Mouse (Mus musculus): ENCODE data around the gene Chst11.

Chst11 gene

DNA sequence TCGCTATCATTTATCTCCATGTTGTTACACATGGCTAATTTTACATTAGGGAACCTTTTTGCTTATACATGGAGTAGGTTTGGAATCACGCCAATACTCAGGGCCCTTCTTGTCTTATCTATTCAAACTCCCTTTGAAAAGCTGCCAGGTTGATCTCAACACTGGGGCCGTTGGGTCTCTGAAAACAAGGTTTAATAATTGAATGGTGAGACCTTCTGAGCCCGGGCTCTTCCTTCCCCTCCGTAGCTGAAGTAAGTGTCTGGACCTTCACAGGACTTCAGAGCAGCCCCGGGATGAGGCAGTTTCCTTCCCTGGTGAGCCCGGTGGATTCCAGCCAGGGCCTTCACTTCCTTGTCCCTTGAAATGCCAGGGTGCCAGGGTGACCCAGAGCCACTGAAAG, 5.6 kb downstream of the Chst11 start:
- in situ Hi-C loops (cut with MseI, MboI) = no loop called here

- in situ Hi-C loops (cut with MseI, MboI) = no loop called here
Observed at GRCm38 (mm10) chr10:82991756-82992519, 6.6 kb downstream of the Chst11 start.

DNA sequence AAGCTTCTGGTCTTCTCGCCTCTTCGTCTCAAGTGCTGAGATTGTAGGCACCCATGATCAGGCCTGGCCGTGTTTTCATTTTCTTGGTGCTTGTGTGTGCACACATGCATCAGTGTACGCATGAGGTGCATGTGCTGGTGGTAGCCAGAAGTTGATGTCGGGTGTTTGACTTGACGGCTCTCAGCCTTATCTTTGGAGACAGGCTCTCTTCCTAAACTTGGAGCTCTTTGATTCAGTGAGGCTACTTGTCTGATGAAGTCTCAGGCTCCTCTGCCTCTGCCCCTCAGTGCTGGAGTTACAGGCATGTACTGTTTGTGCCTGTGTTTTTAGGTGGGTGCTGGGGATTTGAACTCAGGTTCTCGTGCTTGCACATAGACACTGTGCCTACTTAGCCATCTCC, 9.0 kb downstream of the Chst11 start:
- in situ Hi-C loops (cut with MseI, MboI) = no loop called here

DNA sequence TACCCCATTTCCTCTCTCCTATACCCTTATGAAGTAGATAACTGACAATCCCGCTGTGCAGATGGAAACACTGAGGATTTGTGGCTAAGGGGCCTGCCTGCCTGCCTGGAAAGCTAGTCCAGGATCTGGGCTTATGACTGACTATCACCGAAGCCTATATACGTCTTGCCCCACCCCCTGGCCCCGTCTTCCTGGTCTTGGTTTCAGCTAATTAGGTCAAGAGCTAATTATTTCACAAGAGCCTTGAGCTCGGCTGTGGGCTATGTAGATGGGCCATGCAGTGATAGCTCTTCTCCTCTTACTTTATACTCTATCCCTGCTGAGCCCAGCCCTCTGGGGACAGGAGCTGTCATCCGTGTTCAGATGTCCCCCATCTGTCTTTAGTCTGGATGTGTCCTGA, 12.2 kb downstream of the Chst11 start:
- in situ Hi-C loops (cut with MseI, MboI) = no loop called here

DNA sequence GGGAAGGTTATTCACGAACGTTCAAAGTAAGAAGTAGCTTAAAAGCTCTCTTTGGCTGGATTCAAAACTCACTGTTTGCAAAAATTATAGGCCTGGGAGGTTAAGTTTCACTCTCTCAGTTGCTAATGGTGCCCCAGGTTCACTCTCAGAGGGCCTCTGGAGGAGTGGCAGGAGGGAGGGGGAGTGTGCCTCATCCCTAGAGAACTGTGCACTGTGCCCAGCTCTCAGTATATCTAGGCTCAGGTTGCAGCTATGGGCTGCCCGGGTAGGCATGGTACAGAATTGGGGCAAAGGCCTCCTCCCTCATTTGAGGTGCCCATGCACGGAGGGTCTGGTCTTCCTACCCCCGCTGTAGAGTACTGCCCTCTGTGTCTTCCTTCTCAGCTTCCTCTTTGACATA, 14.9 kb downstream of the Chst11 start:
- in situ Hi-C loops (cut with MseI, MboI) = no loop called here

DNA sequence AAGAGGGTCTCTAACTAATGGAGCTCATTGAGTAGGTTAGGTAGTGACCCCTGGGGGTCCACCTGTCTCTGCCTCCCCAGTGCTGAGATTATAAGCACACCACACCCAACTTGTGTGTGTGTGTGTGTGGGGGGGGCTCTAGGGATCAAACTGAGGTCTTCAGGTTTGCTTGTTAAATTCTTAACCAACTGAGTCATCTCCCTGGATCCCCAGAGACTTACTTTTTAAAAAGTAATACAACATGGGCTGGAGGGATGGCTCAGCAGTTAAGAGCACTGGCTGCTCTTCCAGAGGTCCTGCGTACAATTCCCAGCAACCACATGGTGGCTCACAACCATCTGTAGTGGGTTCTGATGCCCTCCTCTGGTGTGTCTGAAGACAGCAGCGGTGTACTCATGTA, 15.4 kb downstream of the Chst11 start:
- in situ Hi-C loops (cut with MseI, MboI) = no loop called here

DNA sequence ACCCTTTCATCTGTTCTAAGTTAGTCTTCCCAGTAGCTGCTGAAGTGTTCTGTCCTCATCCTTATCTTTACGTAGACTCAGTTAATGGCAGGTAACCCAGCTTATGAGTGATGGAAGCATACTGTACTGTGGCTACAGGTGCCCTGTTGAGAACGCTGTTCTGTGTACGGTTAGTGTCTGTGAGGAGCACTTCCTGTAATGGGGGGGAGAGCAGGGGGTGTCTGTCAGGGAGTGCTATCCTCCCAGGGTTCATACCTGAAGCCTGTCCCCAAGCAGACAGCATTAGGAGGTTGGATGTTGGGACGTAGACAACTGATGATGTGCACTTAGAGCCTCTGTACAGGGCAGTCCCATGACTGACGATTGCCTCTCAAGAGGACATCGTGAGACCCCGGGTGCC, 18.6 kb downstream of the Chst11 start:
- in situ Hi-C loops (cut with MseI, MboI) = no loop called here

DNA sequence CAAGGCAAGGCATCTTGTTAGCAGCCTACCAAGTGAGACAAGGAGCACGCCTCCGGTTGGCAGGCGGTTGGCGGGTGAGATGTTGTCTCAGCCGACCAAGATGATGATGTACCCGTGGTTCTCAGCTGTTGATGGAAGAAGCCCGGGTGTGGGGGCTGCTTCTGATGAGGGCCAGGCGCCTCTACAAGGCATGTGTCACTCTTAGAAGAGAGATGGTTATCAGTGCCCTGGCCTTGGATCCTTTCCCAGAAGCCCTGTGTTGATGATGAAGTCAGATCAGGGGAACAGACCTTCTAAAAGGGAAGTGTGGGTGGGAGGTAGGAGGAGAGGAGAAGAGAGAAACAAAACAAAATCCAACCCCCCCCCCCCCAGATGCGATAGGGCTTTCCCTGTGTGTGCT, 19.1 kb downstream of the Chst11 start:
- in situ Hi-C loops (cut with MseI, MboI) = no loop called here

DNA sequence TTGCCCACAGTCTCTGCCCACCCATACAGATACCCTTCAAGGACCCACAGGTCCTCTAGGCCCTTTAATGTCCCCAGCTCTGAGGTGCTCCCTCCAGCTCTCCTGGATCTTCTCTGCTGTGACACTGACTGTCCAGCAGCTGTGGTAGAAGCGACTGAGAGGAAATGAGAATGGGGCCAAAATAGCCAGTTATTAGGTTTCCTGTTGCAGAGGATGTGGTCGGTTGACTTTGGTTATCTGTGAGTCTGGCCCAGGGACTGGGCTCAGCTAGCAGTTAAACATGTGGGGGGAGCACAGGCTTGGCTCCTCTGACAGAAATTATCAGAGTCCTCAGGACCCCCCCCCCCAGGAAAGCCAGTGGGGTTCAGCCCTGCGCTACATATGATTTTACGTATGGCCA, 19.7 kb downstream of the Chst11 start:
- in situ Hi-C loops (cut with MseI, MboI) = no loop called here

DNA sequence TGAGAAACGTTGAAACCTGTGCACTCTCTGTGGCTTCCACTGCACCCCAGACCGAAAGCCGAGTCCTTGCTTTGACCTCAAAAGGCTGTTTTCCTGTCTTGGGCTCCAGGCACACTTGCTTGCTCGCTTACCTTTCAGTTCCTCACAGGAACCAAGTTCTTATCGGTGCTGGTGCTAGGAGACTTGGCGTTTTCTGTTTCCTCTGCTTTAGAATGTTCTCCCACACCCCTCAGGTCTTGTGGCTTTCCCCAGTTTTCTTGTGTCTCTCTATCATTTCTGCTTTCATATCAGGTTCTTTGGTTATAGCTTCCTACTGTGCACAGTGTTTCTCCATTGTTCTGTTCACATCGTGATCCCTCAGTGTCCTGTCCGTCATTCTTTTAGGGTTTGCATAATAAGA, 21.0 kb downstream of the Chst11 start:
- in situ Hi-C loops (cut with MseI, MboI) = no loop called here

GRCm38 (mm10) chr10:83013984-83014383, 28.7 kb downstream of the Chst11 start:
- in situ Hi-C loops (cut with MseI, MboI) = no loop called here

- in situ Hi-C loops (cut with MseI, MboI) = no loop called here
Observed at GRCm38 (mm10) chr10:83015919-83016318, 30.6 kb downstream of the Chst11 start.

GRCm38 (mm10) chr10:83016779-83017178, 31.5 kb downstream of the Chst11 start:
- in situ Hi-C loops (cut with MseI, MboI) = no loop called here

DNA sequence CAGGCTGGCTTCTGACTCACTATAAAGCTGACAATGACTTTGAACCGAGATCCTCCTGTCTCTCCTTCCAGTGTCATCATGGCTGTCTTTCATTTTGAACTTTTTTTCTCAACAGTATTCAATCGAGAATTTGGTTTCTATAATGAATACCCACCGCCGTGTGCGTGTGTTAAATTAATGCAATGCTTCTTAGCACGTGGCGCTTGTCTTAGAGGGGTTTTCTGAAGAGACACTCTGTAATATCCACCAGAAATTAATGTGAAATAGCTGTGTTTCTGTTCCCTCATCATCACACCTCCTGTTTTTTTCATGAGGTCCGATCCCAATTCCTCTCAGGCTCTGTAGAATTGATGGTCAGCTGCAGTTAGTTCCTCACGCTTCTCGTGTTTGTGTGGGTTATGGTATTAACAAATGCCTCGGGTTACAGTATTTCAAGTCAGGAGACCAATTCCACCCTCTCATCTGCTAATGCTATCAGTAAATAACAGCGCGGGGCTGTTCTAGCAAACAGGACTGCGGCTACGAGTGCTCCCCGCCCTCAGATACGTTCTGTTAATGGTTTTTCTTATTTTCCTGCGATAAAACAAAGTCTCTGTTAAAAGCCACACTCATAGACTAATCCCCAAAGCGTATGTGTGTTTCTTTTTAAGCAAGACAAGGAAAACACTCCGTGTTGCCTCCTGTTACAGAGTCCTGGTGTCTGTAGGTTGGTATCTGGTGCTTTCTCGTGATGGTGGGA, 32.6 kb downstream of the Chst11 start:
- in situ Hi-C loops (cut with MseI, MboI) = no loop called here

- in situ Hi-C loops (cut with MseI, MboI) = no loop called here
Observed at GRCm38 (mm10) chr10:83018521-83018920, 33.2 kb downstream of the Chst11 start.

DNA sequence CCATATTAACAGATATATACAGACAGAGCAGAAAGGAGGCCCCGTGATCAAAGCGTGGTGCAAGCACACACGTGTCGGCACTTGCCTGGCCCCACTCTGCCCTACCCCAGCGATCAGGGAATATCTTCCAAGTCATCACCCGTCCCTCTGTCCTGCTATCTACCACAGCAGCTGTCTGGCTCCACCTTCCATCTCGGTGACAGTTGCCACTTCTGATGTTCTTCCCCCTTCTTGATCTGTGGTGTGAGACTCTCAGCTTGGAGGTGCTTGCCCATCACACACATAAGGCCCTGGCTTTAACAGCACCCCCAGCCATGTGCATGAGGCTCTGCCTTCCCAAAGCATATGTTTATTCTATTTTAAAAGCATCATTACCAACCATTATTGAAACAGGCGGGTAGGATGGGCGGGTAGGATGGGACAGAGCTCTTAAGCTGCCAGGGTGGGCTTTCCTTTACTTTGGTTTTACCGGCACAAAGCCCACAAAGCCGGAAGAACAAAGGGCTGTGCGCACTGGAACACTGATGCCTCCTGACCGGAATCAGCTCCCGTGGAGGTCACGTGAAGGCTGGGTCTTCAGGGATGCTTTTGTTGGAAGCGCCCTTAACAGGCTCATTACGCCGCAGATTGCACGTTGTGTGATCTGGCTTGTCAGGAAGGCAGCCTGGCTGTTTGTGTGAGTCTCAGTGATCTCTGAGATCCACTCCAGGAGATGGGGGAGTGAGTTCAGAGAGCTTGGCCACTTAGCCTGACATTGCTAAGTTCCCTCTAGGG, 34.4 kb downstream of the Chst11 start:
- in situ Hi-C loops (cut with MseI, MboI) = no loop called here

- in situ Hi-C loops (cut with MseI, MboI) = no loop called here
Observed at GRCm38 (mm10) chr10:83022616-83023015, 37.3 kb downstream of the Chst11 start.

DNA sequence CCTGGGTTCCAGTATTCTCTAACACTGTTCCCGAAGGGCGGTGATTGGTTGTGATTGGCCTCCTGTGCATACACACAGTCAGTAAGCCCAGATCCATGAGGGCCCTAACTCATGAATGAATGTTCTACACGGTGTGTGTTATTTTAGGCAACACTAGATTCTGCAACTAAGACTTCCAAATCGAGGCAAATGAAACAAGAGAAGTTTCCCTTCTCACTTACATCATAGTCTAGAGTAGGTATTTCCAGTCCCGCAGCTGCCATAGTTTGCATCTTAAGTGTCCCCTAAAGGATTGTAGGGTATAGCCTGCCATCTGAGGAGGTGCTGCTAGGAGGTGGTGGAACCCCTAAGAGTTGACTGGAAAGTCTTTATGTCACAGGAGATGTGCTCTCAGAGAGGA, 40.9 kb downstream of the Chst11 start:
- in situ Hi-C loops (cut with MseI, MboI) = no loop called here

GRCm38 (mm10) chr10:83027673-83028072, 42.4 kb downstream of the Chst11 start:
- in situ Hi-C loops (cut with MseI, MboI) = no loop called here

- in situ Hi-C loops (cut with MseI, MboI) = no loop called here
Observed at GRCm38 (mm10) chr10:83030103-83030661, 44.9 kb downstream of the Chst11 start.

GRCm38 (mm10) chr10:83030928-83031327, 45.6 kb downstream of the Chst11 start:
- in situ Hi-C loops (cut with MseI, MboI) = no loop called here

DNA sequence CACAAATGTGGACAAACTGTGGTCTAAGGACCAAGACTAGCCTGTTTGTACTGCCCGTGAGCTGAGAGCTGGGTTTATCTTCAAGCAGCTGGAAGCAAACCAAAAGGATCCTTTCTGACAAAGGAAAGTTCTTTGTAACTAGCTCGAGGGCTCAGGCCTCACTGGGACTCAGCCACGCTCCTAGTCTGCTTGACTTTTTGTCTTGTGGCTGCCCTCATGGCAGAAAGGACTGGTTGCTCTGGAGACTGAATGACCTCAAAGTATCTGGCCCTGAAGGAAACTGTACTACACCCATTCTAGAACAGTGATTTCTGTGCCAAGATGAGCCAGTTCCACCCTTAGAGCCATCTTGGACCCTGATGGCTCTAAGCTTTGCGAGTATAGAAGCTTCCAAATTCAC, 46.3 kb downstream of the Chst11 start:
- in situ Hi-C loops (cut with MseI, MboI) = no loop called here

Data from mouse trophoblast stem cell (cell line).